12 mouse cellular contexts compared by ENCODE assay signal in the genomic region with DNA sequence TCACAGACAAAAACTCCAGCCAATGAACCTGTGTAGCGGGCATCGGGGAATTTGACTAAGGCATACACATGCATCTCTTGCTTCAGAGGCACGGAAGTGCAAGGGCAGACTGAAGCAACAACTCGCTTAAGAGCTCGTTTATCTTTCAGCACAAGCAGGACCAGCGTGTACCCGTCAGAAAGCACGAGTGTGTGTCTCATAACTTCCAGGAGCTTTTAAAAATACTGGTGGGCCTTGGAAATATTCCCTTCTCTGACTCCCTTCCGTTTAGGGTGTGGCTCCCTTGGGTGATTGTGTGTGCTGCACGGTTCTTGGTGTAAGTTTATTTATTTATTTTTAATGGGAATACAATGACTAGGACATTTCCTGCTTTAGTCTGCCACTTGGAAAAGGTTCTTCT. TPM values are rescaled to one million over a fixed set of nuclear protein-coding genes. Genes with fewer than 3 reads are reported as not detected.
DNase-seq lines count a peak whose midpoint lies in the region; ATAC-seq and TF ChIP-seq lines count a peak whose summit lies in the region.
"Had no signal": no experiment of that assay in that cellular context is flagged by ENCODE, and none has a peak within 500 bp of the region (broad histone marks: within the 10 kb centered on the region; RNA-seq: fewer than 3 reads in every experiment).

No protein-coding gene starts in this region.

- no peak for TF ChIP-seq EP300 in CH12.LX (IDR thresholded peaks at IDR 0.05; ENCODE audit: low read length)
- peak; percentile 72 for TF ChIP-seq EP300 in heart, postnatal 0 days (IDR thresholded peaks at IDR 0.05; ENCODE audit: low read depth)

- H3K9ac ChIP-seq in CH12.LX (ENCODE audit: insufficient read depth, low read depth) = no peak overlapping the region
- no peak overlapping the region for H3K9ac ChIP-seq in heart, postnatal 0 days (replicated peaks; ENCODE audit: low read depth, low read length)
- H3K9ac ChIP-seq: liver, embryonic 12.5 days; midbrain, embryonic 15.5 days had no signal

- in situ Hi-C loops in CH12.LX (cut with MboI; ENCODE audit: low pct_ligation_motif_present, low pct_unique_long_range_greater_than_20kb, low sequenced_read_pairs) = no loop called here

- H3K27me3 ChIP-seq in CH12.LX (replicated peaks) = peaks cover 6% of the 10 kb centered on the region
- H3K27me3 ChIP-seq in heart, postnatal 0 days (ENCODE audit: control insufficient read depth, insufficient read depth, low read length) = no peaks in the 10 kb centered on the region
- H3K27me3 ChIP-seq in cerebellum, adult 2 months (ENCODE audit: control insufficient read depth, insufficient read depth, low read length) = no peaks in the 10 kb centered on the region
- no peaks in the 10 kb centered on the region for H3K27me3 ChIP-seq in embryonic facial prominence, embryonic 10.5 days (replicated peaks; ENCODE audit: low read depth, poor library complexity, severe bottlenecking)
- H3K27me3 ChIP-seq: liver, embryonic 12.5 days; midbrain, embryonic 15.5 days had no signal

- no peak for TF ChIP-seq CTCF in CH12.LX (conservative IDR thresholded peaks at IDR 0.05 in 1 of 2, IDR thresholded peaks at IDR 0.05 in 1 of 2; ENCODE audit: low read depth in 2 of 2, low read length in 2 of 2)
- TF ChIP-seq CTCF in heart, postnatal 0 days (IDR thresholded peaks at IDR 0.05; ENCODE audit: low read depth) = no peak
- TF ChIP-seq CTCF in cerebellum, adult 2 months (IDR thresholded peaks at IDR 0.05; ENCODE audit: borderline replicate concordance, insufficient read depth, low read depth, low read length) = no peak

- TF ChIP-seq RAD21 in CH12.LX (IDR thresholded peaks at IDR 0.05; ENCODE audit: low read depth, low read length) = no peak

- 19% methylated on average over 10 of the region's 10 CpGs for WGBS in heart, postnatal 0 days
- WGBS in cerebellum, adult 2 months = 91% methylated on average over 10 of the region's 10 CpGs
- 83% methylated on average over 10 of the region's 10 CpGs for WGBS in embryonic facial prominence, embryonic 10.5 days

- H3K36me3 ChIP-seq in CH12.LX (replicated peaks in 1 of 2; ENCODE audit: control insufficient read depth in 1 of 2, insufficient read depth in 1 of 2, low read length in 1 of 2) = no peaks in the 10 kb centered on the region
- H3K36me3 ChIP-seq in heart, postnatal 0 days (replicated peaks; ENCODE audit: control insufficient read depth, insufficient read depth, low read length) = 0 out of 2 replicates have a peak, but pooled peaks cover 4% of the 10 kb centered on the region
- no peaks in the 10 kb centered on the region for H3K36me3 ChIP-seq in embryonic facial prominence, embryonic 10.5 days (replicated peaks)
- H3K36me3 ChIP-seq: liver, embryonic 12.5 days; midbrain, embryonic 15.5 days had no signal

- no peak overlapping the region for H3K4me3 ChIP-seq in CH12.LX (replicated peaks in 1 of 3; ENCODE audit: low read depth in 2 of 3, low read length in 2 of 3, poor library complexity in 1 of 3)
- no peak overlapping the region for H3K4me3 ChIP-seq in heart, postnatal 0 days (ENCODE audit: low read depth, low read length)
- H3K4me3 ChIP-seq in cerebellum, adult 2 months (replicated peaks; ENCODE audit: insufficient read depth, low read depth, low read length) = no peak overlapping the region
- no peak overlapping the region for H3K4me3 ChIP-seq in embryonic facial prominence, embryonic 10.5 days
- H3K4me3 ChIP-seq: liver, embryonic 12.5 days; midbrain, embryonic 15.5 days had no signal

- peaks cover 4% of the 10 kb centered on the region for H3K9me3 ChIP-seq in CH12.LX (replicated peaks; ENCODE audit: low read length)
- H3K9me3 ChIP-seq in heart, postnatal 0 days (replicated peaks; ENCODE audit: control insufficient read depth, low read length) = no peaks in the 10 kb centered on the region
- H3K9me3 ChIP-seq in embryonic facial prominence, embryonic 10.5 days = no peaks in the 10 kb centered on the region
- H3K9me3 ChIP-seq: liver, embryonic 12.5 days; midbrain, embryonic 15.5 days had no signal

- no peak for TF ChIP-seq POLR2A in CH12.LX (IDR thresholded peaks at IDR 0.05; ENCODE audit: low read depth, low read length)
- TF ChIP-seq POLR2A in cerebellum, adult 2 months (IDR thresholded peaks at IDR 0.05; ENCODE audit: borderline replicate concordance, insufficient read depth, low read length) = no peak

- no peak for DNase-seq in CH12.LX (ENCODE audit: extremely low read depth)
- peak; percentile 9 for DNase-seq in adrenal gland, postnatal 25 days
- peak; percentile 76 for DNase-seq in heart, postnatal 0 days (ENCODE audit: low spot score)
- DNase-seq in lung, adult 18-20 months = peak; percentile 69 to 80
- no peak for DNase-seq in embryo, embryonic 9.5 days (ENCODE audit: extremely low spot score)
- no peak for DNase-seq in urinary bladder, postnatal 10 days (ENCODE audit: low spot score)
- no peak for DNase-seq in cerebellum, adult 2 months
- no peak for DNase-seq in embryonic facial prominence, embryonic 10.5 days (ENCODE audit: low spot score)
- DNase-seq: thymus, postnatal 4 days had no signal

- dilution Hi-C loops in CH12.LX (cut with MboI; ENCODE audit: extremely low pct_ligation_motif_present, extremely low pct_unique_long_range_greater_than_20kb, low sequenced_read_pairs) = no loop called here

- peaks cover 0 to 3% of the 10 kb centered on the region in 2 experiments; a peak in 2 of 4 replicates for H3K4me1 ChIP-seq in CH12.LX (ENCODE audit: control insufficient read depth in 1 of 2, insufficient read depth in 2 of 2)
- H3K4me1 ChIP-seq in heart, postnatal 0 days (ENCODE audit: control insufficient read depth, insufficient read depth) = peaks cover 9% of the 10 kb centered on the region
- no peaks in the 10 kb centered on the region for H3K4me1 ChIP-seq in cerebellum, adult 2 months (ENCODE audit: control insufficient read depth, insufficient read depth, low read length)
- H3K4me1 ChIP-seq in embryonic facial prominence, embryonic 10.5 days = no peaks in the 10 kb centered on the region
- H3K4me1 ChIP-seq: liver, embryonic 12.5 days; midbrain, embryonic 15.5 days had no signal

- H3K4me2 ChIP-seq in CH12.LX (ENCODE audit: insufficient read depth, low read depth, poor library complexity, severe bottlenecking) = peak overlapping the region; percentile 22; the same call in 1 of the 2 replicates
- no peak overlapping the region for H3K4me2 ChIP-seq in heart, postnatal 0 days (ENCODE audit: low read depth, low read length)
- H3K4me2 ChIP-seq: liver, embryonic 12.5 days; midbrain, embryonic 15.5 days had no signal

- H3K27ac ChIP-seq in CH12.LX (ENCODE audit: insufficient read depth, low read depth) = no peak overlapping the region
- peak overlapping the region; percentile 81 for H3K27ac ChIP-seq in heart, postnatal 0 days (ENCODE audit: low read depth)
- no peak overlapping the region for H3K27ac ChIP-seq in cerebellum, adult 2 months (ENCODE audit: insufficient read depth, low read length)
- no peak overlapping the region for H3K27ac ChIP-seq in embryonic facial prominence, embryonic 10.5 days (replicated peaks)
- H3K27ac ChIP-seq: liver, embryonic 12.5 days; midbrain, embryonic 15.5 days had no signal

- ATAC-seq in heart, postnatal 0 days (ENCODE audit: insufficient read depth, low read depth) = peak; percentile 71
- ATAC-seq: activated CD4-positive, CD25-positive, alpha-beta regulatory T cell, adult 4 months; liver, embryonic 12.5 days; midbrain, embryonic 15.5 days had no signal

- H3K79me2 ChIP-seq in CH12.LX (replicated peaks; ENCODE audit: control insufficient read depth, extremely low read depth, insufficient read depth, poor library complexity, severe bottlenecking) = no peaks in the 10 kb centered on the region

TF ChIP-seq in CH12.LX, 34 proteins besides CTCF, POLR2A, EP300 and RAD21:
- TF ChIP-seq USF2 (conservative IDR thresholded peaks at IDR 0.05; ENCODE audit: low read depth, low read length) (no peak), ELF1 (IDR thresholded peaks at IDR 0.05; ENCODE audit: low read depth, low read length) (no peak), UBTF (IDR thresholded peaks at IDR 0.05; ENCODE audit: low read depth, low read length) (no peak), CHD1 (IDR thresholded peaks at IDR 0.05; ENCODE audit: low read depth, low read length) (no peak), HCFC1 (IDR thresholded peaks at IDR 0.05; ENCODE audit: low read depth, low read length) (no peak), NRF1 (IDR thresholded peaks at IDR 0.05; ENCODE audit: low read depth, low read length) (no peak), MAFK (IDR thresholded peaks at IDR 0.05; ENCODE audit: insufficient replicate concordance, low read length) (no peak), TBP (conservative IDR thresholded peaks at IDR 0.05; ENCODE audit: low read depth, low read length) (no peak)

RNA-seq across cellular contexts. Expression of a gene that starts 41.7 kb away (rescaled TPM):
- total RNA-seq in CH12.LX (2012; rRNA removed) (not detected in 2 replicates), CH12.LX (2014; rRNA removed) (not detected in 2 replicates)
- polyA plus RNA-seq in CH12.LX (2012; ENCODE audit: insufficient read length, low read depth) = not detected in 2 replicates
- total RNA-seq in adrenal gland, postnatal 25 days (2021) = 13.4 and 14.4 TPM in 2 replicates
- 37.0 and 55.8 TPM in 2 replicates for total RNA-seq in heart, postnatal 0 days (2014; rRNA removed; ENCODE audit: low replicate concordance)
- 15.5 and 17.8 TPM in 2 replicates for polyA plus RNA-seq in heart, postnatal 0 days (2015; fragmentation: Nextera tagmentation; extraction: Ambion mirVana)
- polyA plus RNA-seq in cerebellum, adult 2 months (2012; rRNA removed) = 2.3 and 2.7 TPM in 2 replicates
- polyA plus RNA-seq in embryonic facial prominence, embryonic 10.5 days (2016; fragmentation: Nextera tagmentation; extraction: Ambion mirVana) = 0.11 and 0.39 TPM in 2 replicates

Comparison
In these comparisons a context has a peak if more than half of its experiments do, and no peak if none do; other contexts are left out.
1. DNase-seq: peak in adrenal gland, postnatal 25 days (single experiment), heart, postnatal 0 days (single experiment) and lung, adult 18-20 months (2 of 2); none in CH12.LX (single experiment), embryo, embryonic 9.5 days (single experiment), urinary bladder, postnatal 10 days (single experiment), cerebellum, adult 2 months (0 of 2) and embryonic facial prominence, embryonic 10.5 days (single experiment).